Mouse (Mus musculus) right cerebral cortex, postnatal 36 days (tissue): ENCODE data around the gene Cmklr1.

Source experiments
- DNase-seq, 2 experiments: peaks; one replicate each; pipeline ENCODE4 v3.0.0; 2022; ENCODE audit warnings: low spot score in 2 of 2, mixed read lengths in 1 of 2

The Cmklr1 gene

GRCm38 (mm10) chr5:113620130-113620716 lies 30.0 kb downstream of the Cmklr1 start:
- DNase-seq = no peak

GRCm38 (mm10) chr5:113619151-113619550 lies 31.1 kb downstream of the Cmklr1 start:
- DNase-seq = no peak

- DNase-seq = no peak
These were observed 31.5 kb downstream of the Cmklr1 start for GRCm38 (mm10) chr5:113618716-113619115.

GRCm38 (mm10) chr5:113611771-113612233 lies 38.4 kb downstream of the Cmklr1 start:
- no peak for DNase-seq

- no peak for DNase-seq
These were observed 39.1 kb downstream of the Cmklr1 start for GRCm38 (mm10) chr5:113611131-113611530.

GRCm38 (mm10) chr5:113610490-113610889 lies 39.7 kb downstream of the Cmklr1 start:
- no peak for DNase-seq

GRCm38 (mm10) chr5:113609891-113610290 lies 40.3 kb downstream of the Cmklr1 start:
- DNase-seq = no peak

- DNase-seq = no peak
These were observed 41.7 kb downstream of the Cmklr1 start for GRCm38 (mm10) chr5:113608511-113608910.

- DNase-seq = no peak
These were observed 42.2 kb downstream of the Cmklr1 start for GRCm38 (mm10) chr5:113607941-113608431.

- DNase-seq = no peak
These were observed 43.1 kb downstream of the Cmklr1 start for GRCm38 (mm10) chr5:113606961-113607785.

GRCm38 (mm10) chr5:113606121-113606520 lies 44.1 kb downstream of the Cmklr1 start:
- DNase-seq = no peak

GRCm38 (mm10) chr5:113604758-113605157 lies 45.5 kb downstream of the Cmklr1 start:
- no peak for DNase-seq

- DNase-seq = no peak
These were observed 46.8 kb downstream of the Cmklr1 start for GRCm38 (mm10) chr5:113603471-113603870.

- DNase-seq = no peak
These were observed 49.4 kb downstream of the Cmklr1 start for GRCm38 (mm10) chr5:113600803-113601202.

GRCm38 (mm10) chr5:113600181-113600580 lies 50.0 kb downstream of the Cmklr1 start:
- DNase-seq = no peak

GRCm38 (mm10) chr5:113596780-113597353 lies 53.4 kb downstream of the Cmklr1 start:
- no peak for DNase-seq

GRCm38 (mm10) chr5:113596252-113596651 lies 54.0 kb downstream of the Cmklr1 start:
- DNase-seq = no peak

GRCm38 (mm10) chr5:113593911-113594705 lies 56.1 kb downstream of the Cmklr1 start:
- DNase-seq = peak in 1 of 2 experiments; percentile 79

- DNase-seq = peak; percentile 82 to 91
These were observed 58.4 kb downstream of the Cmklr1 start for GRCm38 (mm10) chr5:113591751-113592230.

GRCm38 (mm10) chr5:113591166-113591565 lies 59.1 kb downstream of the Cmklr1 start:
- DNase-seq = no peak

- DNase-seq = no peak
These were observed 60.1 kb downstream of the Cmklr1 start for GRCm38 (mm10) chr5:113590010-113590640.
